Mouse (Mus musculus) thymus, adult 2 months (tissue): ENCODE results near the gene Dnmt1.

Experiments used
- CTCF ChIP-seq: fragments of 200-500 bp; IDR thresholded peaks from 2 replicates; pipeline ENCODE4 v1.5.1; 2012; ENCODE audit warnings: mild to moderate bottlenecking, control low read depth, low read length, moderate library complexity, borderline replicate concordance; ENCODE audit not compliant: control insufficient read depth, poor library complexity, insufficient read depth; ENCODE audit errors: extremely low read depth
- POLR2A ChIP-seq: fragments of 200-500 bp; IDR thresholded peaks from 2 replicates; pipeline ENCODE4 v1.6.1; 2012; ENCODE audit warnings: mild to moderate bottlenecking, low read length, control low read depth, moderate library complexity; ENCODE audit not compliant: control insufficient read depth, poor library complexity, insufficient read depth; ENCODE audit errors: extremely low read depth

- TF ChIP-seq POLR2A (no peak), CTCF (no peak)
Measured at GRCm38 (mm10) chr9:20973001-20973681, 13.5 kb upstream of the Dnmt1 start.
